Mouse (Mus musculus) kidney, postnatal 0 days (tissue): Measurements from ENCODE around the gene Adgrv1. TPM values are rescaled to one million over a fixed set of nuclear protein-coding genes. Genes with fewer than 3 reads are reported as not detected.

Experiments
- ATAC-seq: fragments of 200-750 bp; cut with Nextera tagmentation; replicated peaks from 2 replicates; pipeline ENCODE4 v1.8.0; 2017; ENCODE audit warnings: low read depth, moderate number of reproducible peaks, moderate TSS enrichment, moderate library complexity; ENCODE audit not compliant: low FRiP score
- DNase-seq: peaks from one replicate; pipeline ENCODE4 v3.0.0-alpha.2; 2016; ENCODE audit warnings: low spot score
- H3K27ac ChIP-seq: fragments of 300-500 bp; sonication (generic); 2 replicates; pipeline ENCODE4 v1.5.1; 2014; ENCODE audit warnings: mild to moderate bottlenecking
- H3K27me3 ChIP-seq: fragments of 300-500 bp; sonication (generic); 2 replicates; pipeline ENCODE4 v1.6.1; 2014; ENCODE audit warnings: low read length, mixed read lengths; ENCODE audit not compliant: insufficient read depth
- H3K36me3 ChIP-seq: fragments of 300-500 bp; sonication (generic); 2 replicates; pipeline ENCODE4 v1.6.1; 2014; ENCODE audit warnings: low read length, mixed read lengths; ENCODE audit not compliant: insufficient read depth
- H3K4me1 ChIP-seq: fragments of 300-500 bp; sonication (generic); replicated peaks from 2 replicates; pipeline ENCODE4 v1.6.1; 2014; ENCODE audit warnings: antibody characterized with exemption, low read length, mixed read lengths; ENCODE audit not compliant: insufficient read depth
- H3K4me2 ChIP-seq: fragments of 300-500 bp; sonication (generic); 2 replicates; pipeline ENCODE4 v1.6.1; 2014; ENCODE audit warnings: mild to moderate bottlenecking, low read length, moderate library complexity, mixed read lengths
- H3K4me3 ChIP-seq: fragments of 300-500 bp; sonication (generic); replicated peaks from 2 replicates; pipeline ENCODE4 v1.5.1; 2014; ENCODE audit warnings: low read depth, low read length
- H3K9ac ChIP-seq: fragments of 300-500 bp; sonication (generic); 2 replicates; pipeline ENCODE4 v1.6.1; 2014; ENCODE audit warnings: low read depth, low read length
- H3K9me3 ChIP-seq: fragments of 300-500 bp; sonication (generic); replicated peaks from 2 replicates; pipeline ENCODE4 v1.6.1; 2016; ENCODE audit warnings: low read length, inconsistent platforms, mixed read lengths
- CTCF ChIP-seq: IDR thresholded peaks from 2 replicates; pipeline ENCODE4 v1.5.1; 2016; ENCODE audit warnings: antibody characterized with exemption, low read depth, mild to moderate bottlenecking, moderate library complexity
- WGBS: fragments of 180-500 bp; shearing (Covaris S2); extraction: QIAGEN DNeasy Blood & Tissue Kit; methylation state at CpG from one replicate; pipeline ENCODE4 v1.1.7; 2014; 5-methylcytosine and 5-hydroxymethylcytosine counted together
- polyA plus RNA-seq: library from polyadenylated mRNA; unstranded; fragments of >200 nt; fragmentation: Nextera tagmentation; extraction: Ambion mirVana; gene quantifications from 2 replicates; pipeline ENCODE4 v1.2.1, GENCODE M21; 2015

The Adgrv1 gene
- polyA plus RNA-seq = 2.7 and 3.2 TPM in 2 replicates

GRCm38 (mm10) chr13:81632720-81633415 lies at the start of gene Adgrv1:
Adgrv1 (minus strand) TSS chr13:81633154.
- WGBS = under 1% methylated on average over 42 of the region's 42 CpGs
- DNase-seq (peak; percentile 93), ATAC-seq (peak; percentile 100)
- no peak for TF ChIP-seq CTCF
- H3K27ac ChIP-seq = no peak within 1 kb of the TSS
- H3K4me2 ChIP-seq = peak within 1 kb of the TSS; percentile 69
- no peaks in the 10 kb centered on the region for H3K9me3 ChIP-seq
- no peaks in the 10 kb centered on the region for H3K27me3 ChIP-seq
- H3K4me3 ChIP-seq = peak within 1 kb of the TSS; percentile 34
- no peaks in the 10 kb centered on the region; the same call in 1 of the 2 replicates for H3K4me1 ChIP-seq
- H3K36me3 ChIP-seq = no peaks in the 10 kb centered on the region
- 0 out of 2 replicates have a peak within 1 kb of the TSS, but pooled peaks have one; percentile 18 for H3K9ac ChIP-seq

- no peak for ATAC-seq
- no peak overlapping the region for H3K9ac ChIP-seq
- H3K4me3 ChIP-seq = no peak overlapping the region
- no peaks in the 10 kb centered on the region for H3K4me1 ChIP-seq
- no peaks in the 10 kb centered on the region for H3K9me3 ChIP-seq
- H3K36me3 ChIP-seq = peaks cover 6% of the 10 kb centered on the region; the same call in 1 of the 2 replicates
- no peak for TF ChIP-seq CTCF
- no peak overlapping the region for H3K27ac ChIP-seq
- no peak for DNase-seq
- no peak overlapping the region for H3K4me2 ChIP-seq
- 80% methylated on average over 8 of the region's 8 CpGs for WGBS
- H3K27me3 ChIP-seq = no peaks in the 10 kb centered on the region
Observed at GRCm38 (mm10) chr13:81675333-81675732, 42.4 kb upstream of the Adgrv1 start.

- no peaks in the 10 kb centered on the region for H3K27me3 ChIP-seq
- no peak for TF ChIP-seq CTCF
- H3K27ac ChIP-seq = no peak overlapping the region
- H3K9me3 ChIP-seq = no peaks in the 10 kb centered on the region
- DNase-seq = no peak
- H3K9ac ChIP-seq = no peak overlapping the region
- H3K4me1 ChIP-seq = no peaks in the 10 kb centered on the region
- 89% methylated on average over 5 of the region's 5 CpGs for whole genome bisulfite sequencing
- H3K4me2 ChIP-seq = no peak overlapping the region
- no peak for ATAC-seq
- H3K36me3 ChIP-seq = peaks cover 49% of the 10 kb centered on the region
- H3K4me3 ChIP-seq = no peak overlapping the region
Observed at GRCm38 (mm10) chr13:81667713-81668112, 34.8 kb upstream of the Adgrv1 start.

- WGBS = 90% methylated on average over 5 of the region's 5 CpGs
- DNase-seq = no peak
- no peak overlapping the region for H3K4me3 ChIP-seq
- no peaks in the 10 kb centered on the region for H3K27me3 ChIP-seq
- no peak overlapping the region for H3K9ac ChIP-seq
- peaks cover 41% of the 10 kb centered on the region for H3K36me3 ChIP-seq
- H3K27ac ChIP-seq = no peak overlapping the region
- H3K9me3 ChIP-seq = no peaks in the 10 kb centered on the region
- ATAC-seq = no peak
- TF ChIP-seq CTCF = no peak
- H3K4me1 ChIP-seq = 0 out of 2 replicates have a peak, but pooled peaks cover 2% of the 10 kb centered on the region
- no peak overlapping the region for H3K4me2 ChIP-seq
Observed at GRCm38 (mm10) chr13:81664331-81664698, 31.4 kb upstream of the Adgrv1 start.

- no peak overlapping the region for H3K9ac ChIP-seq
- no peak overlapping the region for H3K4me2 ChIP-seq
- TF ChIP-seq CTCF = no peak
- ATAC-seq (no peak), DNase-seq (no peak)
- 86% methylated on average over 12 of the region's 12 CpGs for WGBS
- no peak overlapping the region for H3K4me3 ChIP-seq
- peaks cover 39% of the 10 kb centered on the region for H3K36me3 ChIP-seq
- H3K9me3 ChIP-seq = no peaks in the 10 kb centered on the region
- H3K4me1 ChIP-seq = peaks cover 6% of the 10 kb centered on the region
- H3K27me3 ChIP-seq = no peaks in the 10 kb centered on the region
- H3K27ac ChIP-seq = no peak overlapping the region
Observed at GRCm38 (mm10) chr13:81663566-81664330, 30.8 kb upstream of the Adgrv1 start.

- ATAC-seq (peak; percentile 3; the same call in 1 of the 2 replicates), DNase-seq (no peak)
- WGBS = 5% methylated on average over 21 of the region's 21 CpGs
- no peaks in the 10 kb centered on the region for H3K9me3 ChIP-seq
- H3K4me1 ChIP-seq = peaks cover 11% of the 10 kb centered on the region
- H3K9ac ChIP-seq = peak overlapping the region; percentile 79
- H3K27ac ChIP-seq = peak overlapping the region; percentile 89
- H3K4me3 ChIP-seq = peak overlapping the region; percentile 92
- no peaks in the 10 kb centered on the region for H3K36me3 ChIP-seq
- peak overlapping the region; percentile 85 for H3K4me2 ChIP-seq
- no peaks in the 10 kb centered on the region for H3K27me3 ChIP-seq
- no peak for TF ChIP-seq CTCF
Observed at GRCm38 (mm10) chr13:81658053-81658752, 25.2 kb upstream of the Adgrv1 start.
